Mouse (Mus musculus) midbrain, embryonic 12.5 days (tissue): ENCODE measurements around the gene Gm10639. TPM values are rescaled to one million over a fixed set of nuclear protein-coding genes. Genes with fewer than 3 reads are reported as not detected.
A peak's percentile ranks its signal among the peaks of the same experiment; 100 is the strongest.
"Not testable (repeated sequence)": the region's sequence is repeated elsewhere in the genome, so short reads cannot be mapped to it uniquely, and the experiment has no call there.

Experiments
- ATAC-seq: fragments of 200-750 bp; cut with Nextera tagmentation; 2 replicates; pipeline ENCODE4 v1.8.0; 2017; ENCODE audit warnings: low read depth, moderate TSS enrichment, moderate library complexity; ENCODE audit not compliant: low FRiP score
- H3K27ac ChIP-seq: fragments of 300-500 bp; sonication (generic); replicated peaks from 2 replicates; pipeline ENCODE4 v1.5.1; 2016; ENCODE audit warnings: mild to moderate bottlenecking
- H3K27me3 ChIP-seq: fragments of 300-500 bp; sonication (generic); 2 replicates; pipeline ENCODE4 v1.6.1; 2016; ENCODE audit warnings: mild to moderate bottlenecking
- H3K36me3 ChIP-seq: fragments of 300-500 bp; sonication (generic); 2 replicates; pipeline ENCODE4 v1.6.1; 2016
- H3K4me1 ChIP-seq: fragments of 300-500 bp; sonication (generic); 2 replicates; pipeline ENCODE4 v1.6.1; 2016
- H3K4me2 ChIP-seq: fragments of 300-500 bp; sonication (generic); replicated peaks from 2 replicates; pipeline ENCODE4 v1.6.1; 2016; ENCODE audit warnings: mild to moderate bottlenecking, moderate library complexity
- H3K4me3 ChIP-seq: fragments of 300-500 bp; sonication (generic); 2 replicates; pipeline ENCODE4 v1.5.1; 2016; ENCODE audit warnings: mild to moderate bottlenecking
- H3K9ac ChIP-seq: fragments of 300-500 bp; sonication (generic); replicated peaks from 2 replicates; pipeline ENCODE4 v1.6.1; 2016; ENCODE audit warnings: mild to moderate bottlenecking, moderate library complexity
- H3K9me3 ChIP-seq: fragments of 300-500 bp; sonication (generic); 2 replicates; pipeline ENCODE4 v1.6.1; 2016; ENCODE audit warnings: mild to moderate bottlenecking
- WGBS: fragments of 180-500 bp; shearing (Covaris S2); methylation state at CpG from one replicate; pipeline ENCODE4 v1.1.7; 2016; 5-methylcytosine and 5-hydroxymethylcytosine counted together
- polyA plus RNA-seq: library from polyadenylated mRNA; unstranded; fragments of >200 nt; fragmentation: Nextera tagmentation; extraction: Ambion mirVana; gene quantifications from 2 replicates; pipeline ENCODE4 v1.2.1, GENCODE M21; 2016

Gm10639 gene
- polyA plus RNA-seq, 1 experiment from 2014 or later, result not detected

DNA sequence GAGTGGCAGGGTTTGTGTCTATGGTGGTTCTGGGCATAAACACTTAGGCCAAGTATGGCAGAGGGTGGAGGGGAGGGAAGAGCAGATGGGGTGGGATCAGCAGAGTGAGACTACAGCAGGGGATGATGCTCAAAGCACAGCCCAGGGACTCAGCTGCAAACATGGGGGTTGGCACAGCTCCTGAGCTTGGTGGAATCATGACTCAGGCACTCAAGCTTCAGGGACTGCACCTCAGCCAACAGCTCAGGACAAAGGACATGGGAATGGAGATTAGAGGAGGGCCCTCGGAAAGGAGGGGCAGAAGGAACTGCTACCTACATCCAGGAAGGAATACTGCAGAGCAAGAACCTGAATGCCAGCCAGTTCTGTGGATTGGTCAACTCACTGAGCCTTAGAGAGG, 9.4 kb downstream of the Gm10639 start:
- not testable (repeated sequence) for H3K27ac ChIP-seq, H3K4me1 ChIP-seq, H3K27me3 ChIP-seq, H3K9ac ChIP-seq, H3K4me2 ChIP-seq, H3K9me3 ChIP-seq, ATAC-seq, H3K4me3 ChIP-seq, H3K36me3 ChIP-seq
- WGBS, result 80% methylated on average over 1 of the region's 1 CpGs

DNA sequence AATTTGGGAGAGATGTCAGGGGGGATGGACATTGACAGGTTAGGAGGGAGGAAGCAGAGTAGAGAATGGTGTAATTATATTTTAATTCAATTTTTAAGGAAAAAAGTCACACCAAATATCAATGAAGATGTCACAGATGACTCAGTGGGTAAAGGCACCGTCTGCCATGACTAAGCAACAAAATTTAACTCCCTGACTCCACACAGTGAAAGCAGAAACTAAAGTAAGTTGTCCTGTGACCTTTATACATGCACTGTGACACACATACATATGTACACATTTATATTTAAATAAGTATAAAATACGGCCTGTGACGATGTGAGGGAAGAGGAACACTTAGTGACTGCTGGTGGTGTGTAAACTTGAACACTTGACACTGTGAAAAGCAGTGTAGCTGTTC, 18.4 kb downstream of the Gm10639 start:
- not testable (repeated sequence) for H3K4me2 ChIP-seq, H3K4me1 ChIP-seq, H3K9me3 ChIP-seq, H3K4me3 ChIP-seq, H3K27ac ChIP-seq, H3K36me3 ChIP-seq, H3K27me3 ChIP-seq, H3K9ac ChIP-seq, ATAC-seq
- WGBS, result 75% methylated on average over 3 of the region's 3 CpGs

DNA sequence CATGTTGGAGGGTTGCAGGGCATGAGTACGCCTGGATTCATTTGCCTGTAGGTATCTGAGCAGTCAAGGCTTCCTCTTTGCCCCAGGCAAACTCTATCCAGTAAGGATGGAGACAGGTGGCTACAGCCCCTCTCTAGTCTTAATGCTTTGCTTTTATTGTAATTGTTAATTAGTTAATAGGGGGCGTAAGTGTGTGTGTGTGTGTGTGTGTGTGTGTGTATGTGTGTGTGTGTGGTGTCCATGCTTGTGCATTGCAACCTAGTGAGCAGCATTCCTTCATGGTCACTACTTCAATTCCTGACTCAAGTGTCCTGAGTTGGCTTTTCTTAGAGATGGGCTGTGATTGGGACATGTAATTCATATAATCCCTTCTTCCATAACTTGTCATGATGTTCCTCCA, 25.0 kb downstream of the Gm10639 start, which contains the start of gene Omt2a:
Omt2a (minus strand) TSS at position 101 of the 400 bp plus-strand sequence.
- no peaks in the 10 kb centered on the region for H3K4me1 ChIP-seq
- H3K9ac ChIP-seq, result no peak within 1 kb of the TSS
- H3K9me3 ChIP-seq, result no peaks in the 10 kb centered on the region
- no peak for ATAC-seq
- no peaks in the 10 kb centered on the region for H3K27me3 ChIP-seq
- WGBS, result 77% methylated on average over 2 of the region's 2 CpGs
- no peak within 1 kb of the TSS for H3K27ac ChIP-seq
- H3K36me3 ChIP-seq, result no peaks in the 10 kb centered on the region
- no peak within 1 kb of the TSS for H3K4me3 ChIP-seq
- no peak within 1 kb of the TSS for H3K4me2 ChIP-seq

DNA sequence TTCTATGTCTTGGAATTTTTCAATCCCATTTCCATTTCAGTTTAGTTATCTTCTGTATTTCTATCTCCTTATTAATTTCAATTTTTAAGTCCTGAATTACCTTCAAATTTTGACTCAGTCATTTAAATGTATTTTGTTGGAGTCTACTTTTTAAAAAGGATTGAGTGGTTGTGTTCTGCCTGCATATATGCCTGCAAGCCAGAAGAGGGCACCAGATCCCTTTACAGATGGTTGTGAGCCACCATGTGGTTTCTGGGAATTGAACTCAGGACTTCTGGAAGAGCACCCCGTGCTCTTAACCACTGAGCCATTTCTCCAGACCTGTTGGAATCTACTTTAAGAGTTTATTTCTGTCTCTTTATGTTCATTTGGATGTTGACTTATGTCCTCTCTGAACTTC, 29.8 kb downstream of the Gm10639 start:
- H3K9ac ChIP-seq, result no peak overlapping the region
- no peak overlapping the region for H3K4me3 ChIP-seq
- H3K4me2 ChIP-seq, result no peak overlapping the region
- no peaks in the 10 kb centered on the region for H3K27me3 ChIP-seq
- no peak for ATAC-seq
- no peaks in the 10 kb centered on the region for H3K9me3 ChIP-seq
- H3K27ac ChIP-seq, result no peak overlapping the region
- H3K4me1 ChIP-seq, result no peaks in the 10 kb centered on the region
- 55% methylated on average over 1 of the region's 1 CpGs for WGBS
- no peaks in the 10 kb centered on the region for H3K36me3 ChIP-seq

DNA sequence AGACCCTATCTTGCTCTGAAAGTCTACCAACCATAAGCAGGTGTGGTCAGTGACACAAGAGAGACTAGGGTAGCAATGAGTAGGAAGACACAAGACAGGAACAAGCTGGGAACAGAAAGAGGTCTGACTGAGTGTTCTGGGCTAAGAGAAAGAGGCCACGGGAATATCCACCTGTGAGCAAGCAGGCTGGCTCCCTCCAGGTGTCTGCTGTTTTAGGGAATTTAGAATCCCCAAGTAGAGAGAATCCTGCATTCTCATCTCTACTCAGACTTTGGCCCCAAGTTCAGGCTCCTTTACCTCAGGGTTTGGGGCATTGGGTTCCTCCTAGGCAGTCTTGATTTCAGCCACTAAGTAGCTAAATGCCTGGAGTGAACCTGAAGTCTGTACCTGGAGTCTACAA, 37.6 kb downstream of the Gm10639 start, which contains the start of gene Omt2b:
Omt2b (plus strand) TSS at position 301 of the 400 bp plus-strand sequence.
- H3K9ac ChIP-seq, H3K4me2 ChIP-seq, ATAC-seq, H3K27me3 ChIP-seq, H3K4me1 ChIP-seq, H3K27ac ChIP-seq, H3K36me3 ChIP-seq, H3K9me3 ChIP-seq, H3K4me3 ChIP-seq: not testable (repeated sequence)
- WGBS, result 88% methylated on average over 1 of the region's 1 CpGs

DNA sequence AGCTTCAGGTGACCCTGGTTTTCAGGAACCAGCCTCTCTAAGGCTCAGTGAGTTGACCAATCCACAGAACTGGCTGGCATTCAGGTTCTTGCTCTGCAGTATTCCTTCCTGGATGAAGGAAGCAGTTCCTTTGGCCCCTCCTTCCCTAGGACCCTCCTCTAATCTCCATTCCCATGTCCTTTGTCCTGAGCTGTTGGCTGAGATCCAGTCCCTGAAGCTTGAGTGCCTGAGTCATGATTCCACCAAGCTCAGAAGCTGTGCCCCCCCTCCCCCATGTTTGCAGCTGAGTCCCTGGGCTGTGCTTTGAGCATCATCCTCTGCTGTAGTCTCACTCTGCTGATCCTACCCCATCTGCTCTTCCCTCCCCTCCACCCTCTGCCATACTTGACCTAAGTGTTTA, 47.3 kb downstream of the Gm10639 start:
- not testable (repeated sequence) for H3K9me3 ChIP-seq, H3K9ac ChIP-seq, H3K4me1 ChIP-seq, H3K36me3 ChIP-seq, H3K27ac ChIP-seq, H3K4me2 ChIP-seq, ATAC-seq, H3K27me3 ChIP-seq, H3K4me3 ChIP-seq

DNA sequence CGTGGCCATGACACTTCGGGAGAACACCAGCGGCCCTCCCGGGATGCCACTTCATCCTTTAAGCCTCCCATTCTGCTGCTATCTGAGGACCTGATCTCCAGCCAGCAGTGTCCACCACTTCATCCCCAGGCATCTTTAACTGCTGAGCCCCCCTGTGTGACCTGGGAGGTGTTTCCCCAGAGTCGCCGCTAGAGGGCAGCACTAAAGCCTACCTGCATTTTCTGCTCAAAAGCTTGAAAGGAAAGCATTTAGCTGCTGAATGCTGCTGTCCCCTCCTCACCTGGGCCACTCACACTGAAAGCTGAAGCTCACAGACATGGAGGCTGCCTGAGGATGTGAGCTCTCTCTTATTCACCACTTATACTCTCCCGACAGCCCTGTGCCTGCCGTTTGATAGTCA, 50.6 kb downstream of the Gm10639 start:
- H3K9me3 ChIP-seq, H3K4me3 ChIP-seq, H3K27ac ChIP-seq, H3K27me3 ChIP-seq, H3K4me2 ChIP-seq, H3K9ac ChIP-seq, H3K4me1 ChIP-seq, H3K36me3 ChIP-seq: not testable (repeated sequence)
- peak; percentile 54; the same call in 1 of the 2 replicates for ATAC-seq
- WGBS, result 21% methylated on average over 8 of the region's 8 CpGs

DNA sequence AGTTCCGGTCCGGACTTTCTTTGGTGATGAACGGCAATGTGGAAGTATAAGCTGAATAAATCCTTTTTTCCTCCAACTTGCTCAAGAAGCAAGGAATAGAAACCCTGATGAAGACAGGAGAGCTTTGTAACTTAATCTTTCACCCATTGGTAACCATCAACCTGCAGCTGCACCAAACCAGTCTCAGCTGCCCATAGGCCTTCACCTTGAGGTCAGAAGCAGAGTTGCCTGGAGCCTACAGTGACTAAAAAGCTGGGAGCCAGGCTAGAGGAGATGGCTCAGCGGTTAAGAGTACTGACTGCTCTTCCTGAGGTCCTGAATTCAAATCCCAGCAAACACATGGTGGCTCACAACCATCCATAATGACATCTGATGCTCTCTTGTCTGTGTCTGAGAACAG, 52.8 kb downstream of the Gm10639 start:
- H3K4me3 ChIP-seq, H3K27ac ChIP-seq, H3K36me3 ChIP-seq, H3K9me3 ChIP-seq, H3K4me2 ChIP-seq, H3K4me1 ChIP-seq, H3K27me3 ChIP-seq, ATAC-seq, H3K9ac ChIP-seq: not testable (repeated sequence)
- 85% methylated on average over 4 of the region's 4 CpGs for WGBS

DNA sequence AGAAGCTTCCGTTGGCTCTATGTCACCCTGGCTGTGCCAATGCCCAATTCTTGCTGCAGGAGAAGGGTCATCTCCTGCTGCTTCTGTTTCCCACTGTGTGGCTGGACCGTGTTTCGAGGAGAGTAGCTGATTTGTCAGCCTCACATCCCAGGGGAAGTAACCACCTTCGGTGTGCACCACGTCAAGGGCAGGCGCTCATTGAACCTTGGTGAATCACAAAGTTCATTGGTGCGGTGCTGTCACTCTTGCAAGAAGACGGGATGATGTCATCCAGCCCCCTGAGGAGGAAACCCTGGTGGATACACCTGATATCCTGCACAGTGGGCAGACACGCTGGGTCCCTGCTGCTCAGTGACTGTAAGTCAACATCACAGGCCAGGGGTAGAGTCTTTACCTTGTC, 53.3 kb downstream of the Gm10639 start:
- H3K36me3 ChIP-seq, H3K27me3 ChIP-seq, H3K9me3 ChIP-seq, H3K4me1 ChIP-seq, ATAC-seq, H3K4me3 ChIP-seq, H3K9ac ChIP-seq, H3K27ac ChIP-seq, H3K4me2 ChIP-seq: not testable (repeated sequence)
- 89% methylated on average over 9 of the region's 9 CpGs for WGBS

DNA sequence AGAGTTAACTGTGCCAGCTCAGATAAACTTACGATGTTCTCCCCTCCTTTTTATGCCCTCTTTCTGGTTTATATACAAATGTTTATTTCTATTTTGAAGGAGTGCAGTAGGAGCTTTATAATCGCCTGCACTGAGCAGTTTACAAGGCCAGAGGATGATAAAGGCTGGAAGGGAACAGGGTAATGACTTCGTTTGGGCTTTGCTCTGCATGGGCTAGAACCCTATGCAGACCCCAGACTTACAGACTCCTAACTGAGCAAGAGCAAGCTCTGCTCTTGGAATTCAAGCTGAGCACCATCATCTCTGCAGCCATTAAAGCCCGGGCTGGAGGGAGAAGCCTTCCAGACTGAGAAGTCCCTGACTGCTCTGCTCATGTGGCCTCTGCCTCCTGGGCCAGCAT, 55.5 kb downstream of the Gm10639 start:
- H3K27me3 ChIP-seq, ATAC-seq, H3K4me3 ChIP-seq, H3K27ac ChIP-seq, H3K9me3 ChIP-seq, H3K9ac ChIP-seq, H3K4me2 ChIP-seq, H3K4me1 ChIP-seq, H3K36me3 ChIP-seq: not testable (repeated sequence)
- WGBS, result 66% methylated on average over 4 of the region's 4 CpGs

DNA sequence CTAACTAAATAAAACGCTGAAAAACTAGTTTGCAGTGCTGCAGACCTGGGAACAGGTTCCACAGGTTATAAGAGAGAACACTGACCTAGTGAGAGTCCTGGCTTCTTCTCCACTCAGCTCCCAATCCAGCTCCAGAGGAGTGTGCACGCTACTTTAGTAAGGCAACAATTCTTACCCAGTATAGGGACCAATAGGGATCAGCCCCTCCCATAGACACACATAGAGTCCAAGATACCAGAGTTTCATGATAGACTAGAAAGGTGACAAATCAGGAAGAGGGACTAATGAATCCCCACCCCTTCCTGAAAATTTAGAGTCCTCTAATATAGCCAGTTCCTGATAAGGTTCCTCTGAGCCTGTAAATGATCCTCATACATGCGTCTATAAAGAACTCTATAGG, 57.3 kb downstream of the Gm10639 start:
- Histone ChIP-seq H3K36me3 (no peaks in the 10 kb centered on the region), H3K4me2 (no peak overlapping the region), H3K4me3 (no peak overlapping the region), H3K27me3 (no peaks in the 10 kb centered on the region), H3K27ac (no peak overlapping the region), H3K4me1 (no peaks in the 10 kb centered on the region), H3K9me3 (no peaks in the 10 kb centered on the region), H3K9ac (no peak overlapping the region)
- ATAC-seq, result no peak
- WGBS, result 64% methylated on average over 3 of the region's 3 CpGs

DNA sequence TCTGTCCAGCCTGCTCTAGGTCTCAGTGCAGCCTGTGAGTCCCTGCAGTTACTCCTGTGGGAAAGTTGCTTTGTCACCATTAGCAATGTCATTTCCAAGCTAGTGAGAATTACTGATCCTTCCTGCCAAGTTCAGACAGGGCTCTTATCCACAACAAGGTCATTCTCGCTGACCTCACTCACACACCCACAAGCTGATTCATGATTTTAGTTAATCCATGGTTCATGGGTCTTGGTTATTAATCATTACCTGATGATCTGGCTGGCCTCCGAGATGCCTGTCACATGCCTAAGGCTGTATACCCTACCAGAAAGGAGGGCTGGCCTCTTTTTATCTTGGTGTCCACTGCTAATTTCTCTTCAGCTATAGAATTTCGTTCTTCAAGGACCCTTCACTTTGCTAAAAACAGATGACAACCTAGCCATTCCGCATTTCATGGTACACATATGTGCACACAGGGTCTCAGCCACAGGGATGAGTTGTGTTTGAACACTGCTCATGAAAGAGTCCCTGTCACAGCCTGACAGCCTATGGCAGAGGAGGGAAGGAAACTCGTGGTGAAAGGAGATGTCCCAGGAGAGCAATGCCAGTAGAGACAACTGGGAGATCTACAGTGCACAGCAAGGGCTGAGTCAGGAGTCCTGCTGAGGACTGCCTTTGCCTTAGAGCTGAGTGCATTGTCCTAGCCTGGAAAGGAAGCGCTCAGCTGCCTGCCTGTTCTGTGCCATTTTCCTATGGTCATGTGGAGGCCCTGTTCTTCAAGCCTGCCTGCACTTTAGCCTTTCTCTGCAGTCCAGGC, 58.7 kb downstream of the Gm10639 start:
- not testable (repeated sequence) for H3K36me3 ChIP-seq, H3K4me1 ChIP-seq, H3K27ac ChIP-seq, H3K27me3 ChIP-seq, H3K9ac ChIP-seq, H3K4me3 ChIP-seq, H3K9me3 ChIP-seq, ATAC-seq, H3K4me2 ChIP-seq
- WGBS, result 76% methylated on average over 6 of the region's 6 CpGs

DNA sequence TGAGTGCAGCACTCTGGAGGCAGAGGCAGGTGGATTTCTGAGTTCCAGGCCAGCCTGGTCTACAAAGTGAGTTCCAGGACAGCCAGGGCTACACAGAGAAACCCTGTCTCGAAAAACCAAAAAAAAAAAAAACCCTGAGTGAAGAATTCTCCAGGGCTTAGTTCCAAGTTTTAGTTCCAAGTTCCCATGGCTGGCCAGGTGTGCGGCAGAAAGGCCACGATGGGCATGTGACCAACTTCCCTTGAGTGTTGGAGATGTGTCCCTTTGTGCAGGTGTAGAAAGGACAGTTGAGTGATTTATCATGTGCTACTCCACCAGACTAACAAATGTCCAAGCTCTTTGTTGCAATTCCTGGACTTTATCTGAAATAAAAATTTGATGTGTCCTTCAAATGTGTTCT, 59.4 kb downstream of the Gm10639 start:
- not testable (repeated sequence) for H3K4me3 ChIP-seq, H3K4me1 ChIP-seq, H3K4me2 ChIP-seq, H3K27me3 ChIP-seq, H3K9ac ChIP-seq, H3K9me3 ChIP-seq, H3K36me3 ChIP-seq, H3K27ac ChIP-seq, ATAC-seq
- 81% methylated on average over 3 of the region's 3 CpGs for WGBS
